Mouse (Mus musculus) adrenal gland, postnatal 4 days (tissue): Measurements from ENCODE around the gene Gpr137. TPM values are rescaled to one million over a fixed set of nuclear protein-coding genes. Genes with fewer than 3 reads are reported as not detected.
A peak's percentile ranks its signal among the peaks of the same experiment; 100 is the strongest.
"Not testable (repeated sequence)": the region's sequence is repeated elsewhere in the genome, so short reads cannot be mapped to it uniquely, and the experiment has no call there.

Source experiments
- DNase-seq, 2 experiments: peaks; one replicate each; pipeline ENCODE4 v3.0.0; 2021 to 2022; ENCODE audit warnings: low spot score in 2 of 2, mixed read lengths in 2 of 2
- long read RNA-seq, 2 experiments: library from polyadenylated mRNA; stranded (forward); transcript quantifications; one replicate each; pipeline ENCODE4 v2.0.0; 2021
- total RNA-seq, 2 experiments: library from RNA; stranded (reverse); gene quantifications; 2 replicates each; pipeline ENCODE4 v1.2.3; 2021

Gene Gpr137
- 10 to 100 TPM; 41.2 to 43.8 TPM for total RNA-seq
- long read RNA-seq, experiment 1, partial matches to known transcripts, result 3 of 16 reads
- long read RNA-seq, experiment 1, other reads (novel, unspliced or antisense), result 10 of 16 reads
- long read RNA-seq, experiment 2, transcript Gpr137-205 (7 exons, 1,858 nt), result major isoform, 6 of 23 reads
- long read RNA-seq, experiment 2, partial matches to known transcripts, result 1 of 23 reads
- long read RNA-seq, experiment 2, other reads (novel, unspliced or antisense), result 11 of 23 reads

- peak; percentile 80 to 94 for DNase-seq
Measured at GRCm38 (mm10) chr19:6942249-6942691, at the start of gene Gpr137. Gene Gpr137, minus strand, starts transcription at chr19:6942480.

GRCm38 (mm10) chr19:6991166-6991565 lies 48.9 kb upstream of the Gpr137 start:
- DNase-seq, result not testable (repeated sequence)

- DNase-seq, result no peak
Measured at GRCm38 (mm10) chr19:6990712-6991111, 48.4 kb upstream of the Gpr137 start.

- no peak for DNase-seq
Measured at GRCm38 (mm10) chr19:6989251-6989650, 47.0 kb upstream of the Gpr137 start.

- DNase-seq, result no peak
Measured at GRCm38 (mm10) chr19:6987904-6988285, 45.6 kb upstream of the Gpr137 start.

- peak in 1 of 2 experiments; percentile 62 for DNase-seq
Measured at GRCm38 (mm10) chr19:6987061-6987903, 45.0 kb upstream of the Gpr137 start, which contains the start of gene Vegfb. Gene Vegfb, minus strand, starts transcription at chr19:6987651.

GRCm38 (mm10) chr19:6985951-6986708 lies 43.9 kb upstream of the Gpr137 start:
- DNase-seq, result no peak

- no peak for DNase-seq
Measured at GRCm38 (mm10) chr19:6985300-6985699, 43.0 kb upstream of the Gpr137 start.

- no peak for DNase-seq
Measured at GRCm38 (mm10) chr19:6983621-6984020, 41.3 kb upstream of the Gpr137 start.

- DNase-seq, result no peak
Measured at GRCm38 (mm10) chr19:6981465-6981864, 39.2 kb upstream of the Gpr137 start.

GRCm38 (mm10) chr19:6980381-6981093 lies 38.3 kb upstream of the Gpr137 start, which contains the start of gene Fkbp2:
Gene Fkbp2, minus strand, starts transcription at chr19:6980501.
- peak; percentile 88 to 99 for DNase-seq

GRCm38 (mm10) chr19:6979486-6980380 lies 37.5 kb upstream of the Gpr137 start:
- DNase-seq, result peak; percentile 99 to 100

- DNase-seq, result no peak
Measured at GRCm38 (mm10) chr19:6979001-6979479, 36.8 kb upstream of the Gpr137 start.

GRCm38 (mm10) chr19:6978639-6978974 lies 36.3 kb upstream of the Gpr137 start:
- DNase-seq, result no peak

GRCm38 (mm10) chr19:6977759-6978638 lies 35.7 kb upstream of the Gpr137 start:
- no peak for DNase-seq

- peak in 1 of 2 experiments; percentile 52 for DNase-seq
Measured at GRCm38 (mm10) chr19:6975537-6976521, 33.5 kb upstream of the Gpr137 start, which contains the start of gene Plcb3. Gene Plcb3, minus strand, starts transcription at chr19:6976470.
